Mouse (Mus musculus) kidney, adult 18-20 months (tissue): ENCODE results near the gene Snx32.

Experiments
- DNase-seq: peaks from one replicate; pipeline ENCODE4 v3.0.0; 2021

Gene Snx32

GRCm38 (mm10) chr19:5455037-5455436, 55.3 kb downstream of the Snx32 start:
- no peak for DNase-seq

- DNase-seq: no peak
These were observed 58.6 kb downstream of the Snx32 start for GRCm38 (mm10) chr19:5451766-5452165.

GRCm38 (mm10) chr19:5449673-5450072, 60.7 kb downstream of the Snx32 start:
- no peak for DNase-seq

GRCm38 (mm10) chr19:5448354-5449150, 61.8 kb downstream of the Snx32 start:
- no peak for DNase-seq

- peak; percentile 73 for DNase-seq
These were observed 62.6 kb downstream of the Snx32 start, which contains the start of gene Fosl1 for GRCm38 (mm10) chr19:5447515-5448353. TSS of gene Fosl1 (plus strand) at chr19:5447547.

GRCm38 (mm10) chr19:5445747-5446146, 64.6 kb downstream of the Snx32 start:
- no peak for DNase-seq

- peak; percentile 51 for DNase-seq
These were observed 65.4 kb downstream of the Snx32 start for GRCm38 (mm10) chr19:5444954-5445353.

GRCm38 (mm10) chr19:5444371-5444908, 65.9 kb downstream of the Snx32 start:
- no peak for DNase-seq
